Comparison of ENCODE assay signal across 11 mouse cellular contexts in the genomic region with DNA sequence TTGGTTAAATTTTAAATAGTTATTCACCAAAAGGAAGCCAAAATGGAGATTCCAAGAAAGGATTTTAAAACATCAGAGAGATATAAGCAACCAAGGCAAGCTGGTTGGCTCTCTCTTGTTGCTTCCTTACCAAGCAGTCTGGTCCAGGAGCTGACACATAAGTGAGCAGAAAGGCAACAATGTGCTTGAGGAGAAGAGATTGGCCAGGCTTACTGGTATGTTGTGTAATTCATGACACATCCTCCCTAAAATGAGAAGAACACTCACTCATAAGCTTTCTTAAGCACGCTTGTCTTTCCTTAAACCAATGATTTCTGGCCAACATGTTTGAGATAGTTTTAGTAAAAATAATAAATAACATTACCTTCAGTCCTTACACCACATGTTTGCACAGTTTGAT.
"Had no signal": no experiment of that assay in that cellular context is flagged by ENCODE, and none has a peak within 500 bp of the region (broad histone marks: within the 10 kb centered on the region; RNA-seq: fewer than 3 reads in every experiment).

No protein-coding gene starts in this region.

- H3K9me3 ChIP-seq: limb, embryonic 10.5 days; liver, embryonic 15.5 days; midbrain, embryonic 13.5 days; stomach, embryonic 15.5 days had no signal

- H3K27ac ChIP-seq: limb, embryonic 10.5 days; liver, embryonic 15.5 days; midbrain, embryonic 13.5 days; stomach, embryonic 15.5 days had no signal

- H3K36me3 ChIP-seq: limb, embryonic 10.5 days; liver, embryonic 15.5 days; midbrain, embryonic 13.5 days; stomach, embryonic 15.5 days had no signal

- H3K27me3 ChIP-seq: liver, embryonic 15.5 days; midbrain, embryonic 13.5 days; stomach, embryonic 15.5 days had no signal

- DNase-seq: kidney, postnatal 36 days; lung, adult 2 months; lung, postnatal 36 days; right cerebral cortex, postnatal 14 days; thymus, postnatal 36 days had no signal

- H3K4me2 ChIP-seq: liver, embryonic 11.5 days; liver, embryonic 15.5 days; midbrain, embryonic 13.5 days; stomach, embryonic 15.5 days had no signal

- H3K4me1 ChIP-seq: limb, embryonic 10.5 days; liver, embryonic 15.5 days; stomach, embryonic 15.5 days had no signal

- H3K9ac ChIP-seq: liver, embryonic 15.5 days; midbrain, embryonic 13.5 days; stomach, embryonic 15.5 days had no signal

- ATAC-seq: lung, postnatal 0 days had no signal

- H3K4me3 ChIP-seq: limb, embryonic 10.5 days; liver, embryonic 15.5 days; midbrain, embryonic 13.5 days; stomach, embryonic 15.5 days had no signal
